Mouse (Mus musculus): Measurements from ENCODE around the gene Prkab2. TPM values are rescaled to one million over a fixed set of nuclear protein-coding genes. Genes with fewer than 3 reads are reported as not detected.

Prkab2 gene
- polyA plus RNA-seq, 1 experiment from 2014 or later = 7.8 TPM

DNA sequence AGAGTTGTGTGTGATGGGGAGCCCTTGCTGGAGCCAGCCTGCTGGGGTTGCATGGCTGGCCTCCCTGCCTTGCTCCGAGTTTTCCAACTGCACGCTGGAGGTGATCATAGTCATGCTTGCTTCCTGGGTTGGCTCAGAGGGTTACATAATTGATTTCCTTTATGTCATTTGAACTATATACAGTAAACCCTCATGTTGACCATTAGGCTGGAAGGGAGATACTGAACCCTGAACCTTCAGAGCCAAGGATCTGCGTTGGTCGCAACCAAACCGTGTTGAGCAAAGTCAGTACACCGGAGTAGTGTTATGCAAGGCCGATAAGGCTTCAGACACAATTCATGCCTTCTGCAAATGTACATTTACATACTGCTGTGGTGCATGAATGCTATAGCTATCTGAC, 30.1 kb upstream of the Prkab2 start:
- no peak for DNase-seq (ENCODE audit: low read depth, low spot score)
- TF ChIP-seq CTCF (IDR thresholded peaks at IDR 0.05) = no peak
- in situ Hi-C loops (cut with MboI; ENCODE audit: low pct_unique_long_range_greater_than_20kb) = no loop called here
- POLR2A ChIA-PET = no interaction called here
- CTCF ChIA-PET = interaction anchor here (1.7 kb wide), 1 partner anchor 17 kb away, joined by 6 read pairs; no protein-coding TSS in a partner anchor
- no peaks in the 10 kb centered on the region for H3K27me3 ChIP-seq
- ATAC-seq = no peak

DNA sequence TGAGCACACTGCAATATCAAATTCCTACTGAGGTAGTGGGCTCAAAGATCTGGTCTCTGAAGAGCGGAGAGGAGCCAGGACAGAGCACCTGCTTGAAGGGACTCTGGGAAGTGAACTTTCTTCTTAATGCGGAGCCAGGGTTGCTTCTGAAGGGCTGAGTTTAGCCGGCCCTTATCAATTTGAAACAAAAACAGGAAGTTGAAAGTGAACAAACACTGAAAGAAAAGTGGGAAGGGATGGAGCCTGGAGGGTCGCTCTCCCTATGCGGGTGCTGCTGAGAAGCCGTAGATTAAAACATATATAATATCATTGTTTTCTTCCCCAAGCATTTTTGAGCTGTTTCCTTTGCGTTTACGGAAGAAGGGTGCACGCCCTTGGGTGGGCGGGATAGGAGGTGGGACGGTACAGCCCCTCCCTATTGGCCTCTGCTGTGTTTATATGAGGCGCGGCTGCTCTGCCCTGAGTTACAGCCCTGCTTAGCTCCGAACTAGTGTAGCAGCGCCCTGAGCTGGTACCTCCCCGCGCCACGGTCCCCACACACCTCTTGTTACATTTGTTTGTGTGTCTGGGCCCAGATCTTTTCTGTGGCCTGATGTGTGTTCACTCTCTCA, 29.5 kb upstream of the Prkab2 start, which contains the start of gene Fmo5:
TSS of gene Fmo5 (plus strand) at position 414 of the 611 bp plus-strand sequence.
- no peaks in the 10 kb centered on the region for H3K27me3 ChIP-seq
- CTCF ChIA-PET = interaction anchor here (1.7 kb wide), 1 partner anchor 18 kb away, joined by 6 read pairs; no protein-coding TSS in a partner anchor
- POLR2A ChIA-PET = no interaction called here
- DNase-seq (ENCODE audit: low read depth, low spot score) (no peak), ATAC-seq (no peak)
- TF ChIP-seq CTCF (IDR thresholded peaks at IDR 0.05) = no peak
- in situ Hi-C loops (cut with MboI; ENCODE audit: low pct_unique_long_range_greater_than_20kb) = no loop called here

DNA sequence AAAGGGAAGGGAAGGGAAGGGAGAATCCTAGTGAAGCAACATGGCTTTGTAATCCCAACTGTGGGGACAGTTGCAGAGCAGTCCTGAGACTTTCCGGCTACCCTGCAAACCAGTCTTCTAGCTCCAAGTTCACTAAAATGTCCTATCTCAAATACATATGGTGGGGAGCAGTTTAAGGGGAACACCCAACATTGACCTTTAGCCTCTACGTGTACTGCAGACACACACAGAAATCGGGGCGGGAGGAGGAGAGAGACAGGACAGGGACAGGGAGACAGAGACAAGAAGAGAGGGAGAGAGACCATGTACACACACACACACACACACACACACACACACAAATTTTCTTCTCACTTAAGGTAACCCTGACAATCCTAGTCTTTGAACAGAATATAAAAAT, 28.1 kb upstream of the Prkab2 start:
- H3K27me3 ChIP-seq = no peaks in the 10 kb centered on the region
- ChIA-PET POLR2A (no interaction called here), CTCF (interaction anchor here (1.0 to 1.7 kb wide), 2 partner anchors 10 to 19 kb away, joined by 4 to 6 read pairs; no protein-coding TSS in a partner anchor)
- TF ChIP-seq CTCF (IDR thresholded peaks at IDR 0.05) = no peak
- ATAC-seq = no peak
- in situ Hi-C loops (cut with MboI; ENCODE audit: low pct_unique_long_range_greater_than_20kb) = loop anchor here (10.0 kb wide), 1 partner anchor 255 kb away; the partner anchor contains the start of gene Pde4dip
- DNase-seq (ENCODE audit: low read depth, low spot score) = no peak

DNA sequence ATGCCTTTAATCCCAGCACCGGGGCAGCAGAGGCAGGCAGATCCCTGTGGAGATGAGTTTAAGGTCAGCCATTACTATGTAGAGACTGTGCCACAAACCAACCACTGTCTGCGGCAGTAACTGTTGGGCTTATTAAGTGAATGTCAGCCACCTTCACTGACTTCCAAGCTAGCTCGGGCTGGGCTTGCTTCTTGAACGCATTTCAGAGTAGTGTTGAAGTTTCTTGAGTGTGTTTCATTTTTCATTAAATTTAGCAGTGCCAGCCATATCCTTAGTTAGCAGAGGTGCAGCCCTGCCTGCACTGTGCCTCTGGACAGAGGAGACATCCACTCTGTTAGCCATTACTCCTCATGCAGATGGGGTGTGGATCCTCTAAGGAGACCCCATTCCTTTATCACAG, 27.2 kb upstream of the Prkab2 start:
- in situ Hi-C loops (cut with MboI; ENCODE audit: low pct_unique_long_range_greater_than_20kb) = loop anchor here (10.0 kb wide), 1 partner anchor 254 kb away; the partner anchor contains the start of gene Pde4dip
- TF ChIP-seq CTCF (IDR thresholded peaks at IDR 0.05) = no peak
- no peak for ATAC-seq
- ChIA-PET CTCF (interaction anchor here (0.8 to 1.8 kb wide), 3 partner anchors 8 to 22 kb away, joined by 3 to 8 read pairs (median 3); no protein-coding TSS in a partner anchor), POLR2A (interaction anchor here (0.5 kb wide), 1 partner anchor 17 kb away, joined by 4 read pairs; no protein-coding TSS in a partner anchor)
- no peaks in the 10 kb centered on the region for H3K27me3 ChIP-seq
- DNase-seq (ENCODE audit: low read depth, low spot score) = no peak

DNA sequence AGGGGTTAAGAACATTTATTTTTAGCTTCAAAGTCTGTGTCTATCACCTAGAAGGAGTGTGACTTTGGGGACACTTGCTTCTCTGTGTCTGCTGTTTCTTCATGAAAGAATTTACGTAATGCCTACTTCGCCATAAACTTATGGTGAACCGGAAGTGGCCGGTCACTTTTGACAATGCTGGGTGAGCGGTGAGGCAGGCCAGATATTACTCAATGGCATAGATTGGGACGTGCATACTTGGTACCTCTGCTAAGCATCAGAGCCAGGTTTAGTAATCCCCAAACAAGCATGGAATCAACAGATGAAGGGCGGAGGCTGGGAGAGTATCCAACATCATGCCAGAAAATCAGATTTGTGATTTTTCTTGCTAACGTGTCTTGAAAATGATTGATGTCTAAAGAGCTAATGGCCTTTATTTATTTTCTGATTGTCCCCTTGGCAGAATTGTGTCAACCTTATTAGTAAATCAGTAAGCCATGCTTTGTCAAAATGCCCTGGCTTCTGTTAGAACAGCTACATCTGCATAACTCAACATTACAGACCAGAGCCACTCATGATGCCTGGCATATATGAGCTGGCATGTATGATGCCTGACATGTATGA, 26.6 kb upstream of the Prkab2 start:
- DNase-seq (ENCODE audit: low read depth, low spot score) (no peak), ATAC-seq (no peak)
- H3K27me3 ChIP-seq = no peaks in the 10 kb centered on the region
- no peak for TF ChIP-seq CTCF (IDR thresholded peaks at IDR 0.05)
- ChIA-PET POLR2A (no interaction called here), CTCF (interaction anchor here (0.7 to 1.8 kb wide), 6 partner anchors 9 to 80 kb away, joined by 3 to 8 read pairs (median 4); partner anchors contain the start of gene Chd1l)
- in situ Hi-C loops (cut with MboI; ENCODE audit: low pct_unique_long_range_greater_than_20kb) = loop anchor here (10.0 kb wide), 1 partner anchor 253 kb away; the partner anchor contains the start of gene Pde4dip

DNA sequence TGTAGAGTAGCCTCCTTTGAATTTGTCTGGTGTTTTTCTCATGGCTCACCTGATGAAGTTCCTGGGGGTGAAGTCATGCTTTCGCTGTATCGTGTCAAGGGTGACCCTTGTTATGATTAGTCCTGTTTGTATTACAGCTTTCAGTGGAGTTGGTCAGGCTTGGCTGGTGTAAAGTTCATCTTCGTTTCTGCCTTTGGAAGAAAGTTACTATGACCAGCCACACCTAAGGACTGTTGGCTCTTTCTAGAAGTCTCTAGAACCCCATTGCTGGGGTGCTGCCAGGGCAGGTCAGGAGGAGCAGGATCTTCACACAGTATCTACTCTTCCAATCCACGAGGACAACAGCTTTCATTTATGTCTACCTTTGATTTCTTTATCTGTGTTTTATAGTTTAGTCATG, 24.5 kb upstream of the Prkab2 start:
- ATAC-seq = no peak
- DNase-seq (ENCODE audit: low read depth, low spot score) = no peak
- CTCF ChIA-PET = interaction anchor here (1.0 to 1.7 kb wide), 4 partner anchors 9 to 246 kb away, joined by 3 to 4 read pairs (median 4); no protein-coding TSS in a partner anchor
- POLR2A ChIA-PET = interaction anchor here (0.5 kb wide), 1 partner anchor 135 kb away, joined by 3 read pairs; no protein-coding TSS in a partner anchor
- H3K27me3 ChIP-seq = no peaks in the 10 kb centered on the region
- TF ChIP-seq CTCF (IDR thresholded peaks at IDR 0.05) = no peak
- in situ Hi-C loops (cut with MboI; ENCODE audit: low pct_unique_long_range_greater_than_20kb) = loop anchor here (10.0 kb wide), 1 partner anchor 251 kb away; the partner anchor contains the start of gene Pde4dip

DNA sequence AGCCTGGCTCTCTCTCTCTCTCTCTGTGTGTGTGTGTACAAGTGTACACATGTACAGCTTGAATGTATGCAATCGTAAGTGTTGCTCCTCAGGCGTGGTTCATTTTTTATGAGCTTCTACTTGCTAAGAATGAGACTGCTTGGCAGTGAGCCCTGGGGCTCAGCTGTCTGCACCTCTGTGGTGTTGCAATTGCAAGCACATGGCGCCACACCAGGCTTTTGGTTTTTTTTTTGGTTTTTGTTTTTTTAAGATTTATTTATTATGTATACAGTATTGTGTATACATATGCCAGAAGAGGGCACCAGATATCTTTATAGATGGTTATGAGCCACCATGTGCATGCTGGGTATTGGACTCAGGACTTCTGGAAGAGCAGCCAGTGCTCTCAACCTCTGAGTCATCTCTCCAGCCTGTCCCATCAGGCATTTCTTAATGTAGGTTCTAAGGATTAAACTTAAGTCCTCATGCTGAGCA, 23.7 kb upstream of the Prkab2 start:
- TF ChIP-seq CTCF (IDR thresholded peaks at IDR 0.05) = peak; percentile 59
- ChIA-PET POLR2A (interaction anchor here (0.5 kb wide), 1 partner anchor 134 kb away, joined by 3 read pairs; no protein-coding TSS in a partner anchor), CTCF (interaction anchor here (1.0 to 1.7 kb wide), 7 partner anchors 10 to 245 kb away, joined by 3 to 7 read pairs (median 4); no protein-coding TSS in a partner anchor)
- in situ Hi-C loops (cut with MboI; ENCODE audit: low pct_unique_long_range_greater_than_20kb) = loop anchor here (10.0 kb wide), 1 partner anchor 250 kb away; the partner anchor contains the start of gene Pde4dip
- no peaks in the 10 kb centered on the region for H3K27me3 ChIP-seq
- peak; percentile 64 for DNase-seq (ENCODE audit: low read depth, low spot score)
- peak; percentile 87 for ATAC-seq

DNA sequence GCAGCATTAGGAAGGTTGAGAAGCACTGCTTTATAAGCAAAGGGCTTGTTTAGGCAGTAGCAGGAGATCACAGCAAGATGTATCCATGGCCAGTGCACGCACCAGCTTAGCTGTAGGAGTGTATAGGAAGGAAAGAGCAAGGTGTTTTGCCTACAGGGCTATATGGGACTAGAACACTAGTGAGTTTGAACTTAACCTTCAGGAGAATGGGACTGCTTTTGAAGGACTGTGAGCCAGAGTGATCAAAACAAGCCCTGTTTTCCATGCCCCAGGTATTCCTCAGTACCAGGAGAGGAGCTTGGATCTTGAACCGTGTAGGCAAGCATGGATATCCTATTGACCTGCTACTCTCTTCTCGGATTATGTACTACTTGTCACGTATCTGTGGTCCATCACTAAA, 16.6 kb upstream of the Prkab2 start:
- DNase-seq (ENCODE audit: low read depth, low spot score) = no peak
- in situ Hi-C loops (cut with MboI; ENCODE audit: low pct_unique_long_range_greater_than_20kb) = no loop called here
- H3K27me3 ChIP-seq = no peaks in the 10 kb centered on the region
- ChIA-PET POLR2A (no interaction called here), CTCF (no interaction called here)
- no peak for ATAC-seq
- TF ChIP-seq CTCF (IDR thresholded peaks at IDR 0.05) = no peak

DNA sequence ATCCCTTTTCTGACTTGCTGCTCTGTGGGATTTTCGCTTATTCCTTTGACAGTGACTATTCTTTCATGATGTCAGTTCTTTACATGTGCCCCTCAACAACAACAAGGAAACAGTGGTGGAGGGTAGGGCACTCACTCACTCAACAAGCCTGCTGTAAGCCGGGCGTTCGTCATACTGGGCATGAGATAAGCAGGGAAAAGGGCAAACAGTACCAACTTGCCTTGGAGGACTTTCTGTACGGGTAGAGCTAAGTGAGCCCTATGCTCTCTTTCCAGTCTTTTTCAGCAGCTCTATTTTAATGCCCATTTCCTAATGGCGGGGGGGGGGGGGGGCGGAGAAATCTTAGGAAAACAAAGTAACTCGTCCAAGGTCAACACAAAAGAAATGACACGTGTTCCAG, 16.0 kb upstream of the Prkab2 start:
- ATAC-seq (no peak), DNase-seq (ENCODE audit: low read depth, low spot score) (no peak)
- H3K27me3 ChIP-seq = no peaks in the 10 kb centered on the region
- CTCF ChIA-PET = interaction anchor here (1.0 kb wide), 1 partner anchor 15 kb away, joined by 3 read pairs; no protein-coding TSS in a partner anchor
- POLR2A ChIA-PET = no interaction called here
- no peak for TF ChIP-seq CTCF (IDR thresholded peaks at IDR 0.05)
- in situ Hi-C loops (cut with MboI; ENCODE audit: low pct_unique_long_range_greater_than_20kb) = no loop called here

DNA sequence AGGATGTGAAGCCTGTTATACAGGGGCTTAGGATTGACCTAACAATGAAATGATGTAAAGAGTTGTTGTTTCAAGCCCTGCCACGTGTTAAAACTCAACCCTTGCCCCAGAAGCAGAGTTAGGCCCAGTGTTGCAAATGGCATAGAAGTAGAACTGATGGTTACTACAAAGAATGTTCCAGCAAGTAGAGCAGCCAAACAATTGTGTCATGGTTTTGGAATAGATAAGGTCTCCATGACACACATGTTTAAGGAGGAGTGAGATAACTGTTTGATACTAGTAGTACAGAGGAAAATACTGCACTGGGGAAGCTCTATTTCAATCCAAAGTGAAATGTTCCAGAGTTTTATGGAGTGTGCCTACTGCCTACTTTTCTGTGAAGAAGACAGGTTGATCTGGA, 9.5 kb upstream of the Prkab2 start:
- no peaks in the 10 kb centered on the region for H3K27me3 ChIP-seq
- no peak for ATAC-seq
- no peak for TF ChIP-seq CTCF (IDR thresholded peaks at IDR 0.05)
- ChIA-PET CTCF (interaction anchor here (1.7 to 2.0 kb wide), 2 partner anchors 12 to 65 kb away, joined by 3 to 4 read pairs; no protein-coding TSS in a partner anchor), POLR2A (interaction anchor here (0.6 kb wide), 1 partner anchor 232 kb away, joined by 3 read pairs; no protein-coding TSS in a partner anchor)
- in situ Hi-C loops (cut with MboI; ENCODE audit: low pct_unique_long_range_greater_than_20kb) = no loop called here
- DNase-seq (ENCODE audit: low read depth, low spot score) = no peak
